Mouse (Mus musculus) hindbrain, embryonic 10.5 days (tissue): ENCODE results near the gene Podnl1. TPM values are rescaled to one million over a fixed set of nuclear protein-coding genes. Genes with fewer than 3 reads are reported as not detected.
A peak's percentile ranks its signal among the peaks of the same experiment; 100 is the strongest.

ENCODE experiments used
- DNase-seq: peaks from one replicate; pipeline ENCODE4 v3.0.0-alpha.2; 2017; ENCODE audit warnings: low spot score
- H3K27ac ChIP-seq: fragments of 300-500 bp; sonication (generic); 2 replicates; pipeline ENCODE4 v1.5.1; 2016; ENCODE audit warnings: mild to moderate bottlenecking, moderate library complexity
- H3K27me3 ChIP-seq: fragments of 300-500 bp; sonication (generic); 2 replicates; pipeline ENCODE4 v1.6.1; 2016; ENCODE audit warnings: mild to moderate bottlenecking; ENCODE audit not compliant: poor library complexity, insufficient read depth, severe bottlenecking
- H3K36me3 ChIP-seq: fragments of 300-500 bp; sonication (generic); 2 replicates; pipeline ENCODE4 v1.6.1; 2016; ENCODE audit warnings: mild to moderate bottlenecking, moderate library complexity
- H3K4me1 ChIP-seq: fragments of 300-500 bp; sonication (generic); replicated peaks from 2 replicates; pipeline ENCODE4 v1.6.1; 2016; ENCODE audit warnings: mild to moderate bottlenecking
- H3K4me3 ChIP-seq: fragments of 300-500 bp; sonication (generic); 2 replicates; pipeline ENCODE4 v1.5.1; 2016; ENCODE audit warnings: mild to moderate bottlenecking, moderate library complexity
- H3K9me3 ChIP-seq: fragments of 300-500 bp; sonication (generic); 2 replicates; pipeline ENCODE4 v1.6.1; 2016; ENCODE audit warnings: mild to moderate bottlenecking, moderate library complexity
- WGBS: fragments of 180-500 bp; shearing (Covaris S2); methylation state at CpG from one replicate; pipeline ENCODE4 v1.1.7; 2016; 5-methylcytosine and 5-hydroxymethylcytosine counted together
- polyA plus RNA-seq: library from polyadenylated mRNA; unstranded; fragments of >200 nt; fragmentation: Nextera tagmentation; extraction: Ambion mirVana; gene quantifications from 2 replicates; pipeline ENCODE4 v1.2.1, GENCODE M21; 2016

Podnl1 gene
- polyA plus RNA-seq, 1 experiment from 2014 or later: 0.13 TPM

- DNase-seq: no peak
- H3K4me1 ChIP-seq: no peaks in the 10 kb centered on the region
- no peaks in the 10 kb centered on the region for H3K9me3 ChIP-seq
- peaks cover 100% of the 10 kb centered on the region for H3K36me3 ChIP-seq
- WGBS: 89% methylated on average over 3 of the region's 3 CpGs
- H3K27me3 ChIP-seq: no peaks in the 10 kb centered on the region
- no peak overlapping the region for H3K4me3 ChIP-seq
- no peak overlapping the region for H3K27ac ChIP-seq
Observed at GRCm38 (mm10) chr8:84137848-84138247, 12.1 kb downstream of the Podnl1 start.

- WGBS: 88% methylated on average over 4 of the region's 4 CpGs
- DNase-seq: no peak
- peaks cover 95% of the 10 kb centered on the region for H3K36me3 ChIP-seq
- no peak overlapping the region for H3K27ac ChIP-seq
- H3K27me3 ChIP-seq: no peaks in the 10 kb centered on the region
- no peak overlapping the region for H3K4me3 ChIP-seq
- no peaks in the 10 kb centered on the region for H3K9me3 ChIP-seq
- H3K4me1 ChIP-seq: peaks cover 4% of the 10 kb centered on the region; the same call in 1 of the 2 replicates
Observed at GRCm38 (mm10) chr8:84140838-84141237, 15.0 kb downstream of the Podnl1 start.

- Histone ChIP-seq H3K27ac (no peak overlapping the region), H3K4me1 (peaks cover 32% of the 10 kb centered on the region), H3K36me3 (peaks cover 62% of the 10 kb centered on the region), H3K27me3 (peaks cover 5% of the 10 kb centered on the region; the same call in 1 of the 2 replicates), H3K9me3 (no peaks in the 10 kb centered on the region), H3K4me3 (no peak overlapping the region)
- no peak for DNase-seq
- 95% methylated on average over 8 of the region's 8 CpGs for WGBS
Observed at GRCm38 (mm10) chr8:84144636-84145245, 19.0 kb downstream of the Podnl1 start.

GRCm38 (mm10) chr8:84147324-84147766, 21.6 kb downstream of the Podnl1 start:
- DNase-seq: no peak
- Histone ChIP-seq H3K36me3 (peaks cover 36% of the 10 kb centered on the region), H3K27ac (peak overlapping the region; percentile 90), H3K4me1 (peaks cover 32% of the 10 kb centered on the region), H3K27me3 (peaks cover 5% of the 10 kb centered on the region; the same call in 1 of the 2 replicates), H3K4me3 (peak overlapping the region; percentile 84), H3K9me3 (no peaks in the 10 kb centered on the region)
- 4% methylated on average over 14 of the region's 14 CpGs for WGBS

GRCm38 (mm10) chr8:84147769-84148530, 22.2 kb downstream of the Podnl1 start, which contains the start of the genes Cc2d1a and 4930432K21Rik:
Gene Cc2d1a, minus strand, starts transcription at chr8:84147936.
Gene 4930432K21Rik, plus strand, starts transcription at chr8:84148025.
- Histone ChIP-seq H3K36me3 (peaks cover 30% of the 10 kb centered on the region), H3K27ac (peak within 1 kb of the TSS; percentile 90), H3K9me3 (no peaks in the 10 kb centered on the region), H3K4me3 (peak within 1 kb of the TSS; percentile 84), H3K4me1 (peaks cover 32% of the 10 kb centered on the region), H3K27me3 (peaks cover 5% of the 10 kb centered on the region; the same call in 1 of the 2 replicates)
- WGBS: 18% methylated on average over 49 of the region's 49 CpGs
- peak; percentile 93 for DNase-seq

- Histone ChIP-seq H3K27me3 (peaks cover 5% of the 10 kb centered on the region; the same call in 1 of the 2 replicates), H3K4me3 (peak overlapping the region; percentile 84), H3K9me3 (no peaks in the 10 kb centered on the region), H3K27ac (peak overlapping the region; percentile 90; the same call in 1 of the 2 replicates), H3K4me1 (peaks cover 32% of the 10 kb centered on the region), H3K36me3 (peaks cover 25% of the 10 kb centered on the region)
- WGBS: 93% methylated on average over 5 of the region's 5 CpGs
- no peak for DNase-seq
Observed at GRCm38 (mm10) chr8:84148531-84148850, 22.7 kb downstream of the Podnl1 start.

DNA sequence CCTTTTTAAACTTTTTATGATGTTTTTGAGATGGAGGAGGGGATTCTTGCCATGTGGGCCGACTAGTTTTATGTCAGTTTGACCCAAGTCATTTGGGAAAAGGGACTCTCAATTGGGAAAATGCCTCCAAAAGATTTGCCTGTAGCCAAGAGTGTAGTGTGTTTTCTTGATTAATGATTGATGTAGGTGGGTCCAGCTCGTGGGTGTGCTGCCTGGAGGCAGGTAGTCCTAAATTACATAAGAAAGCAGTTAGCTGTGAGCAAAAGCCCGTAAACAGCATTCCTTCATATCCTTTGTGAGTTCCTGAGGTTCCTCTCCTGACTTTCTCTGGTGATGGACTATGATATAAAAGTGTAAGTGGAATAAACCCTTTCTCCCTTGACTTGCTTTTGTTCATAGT, 23.4 kb downstream of the Podnl1 start:
- 78% methylated on average over 3 of the region's 3 CpGs for WGBS
- Histone ChIP-seq H3K9me3 (no peaks in the 10 kb centered on the region), H3K4me1 (peaks cover 32% of the 10 kb centered on the region), H3K4me3 (no peak overlapping the region), H3K36me3 (peaks cover 18% of the 10 kb centered on the region), H3K27ac (no peak overlapping the region), H3K27me3 (peaks cover 5% of the 10 kb centered on the region; the same call in 1 of the 2 replicates)
- no peak for DNase-seq

- Histone ChIP-seq H3K9me3 (no peaks in the 10 kb centered on the region), H3K27ac (no peak overlapping the region), H3K4me3 (no peak overlapping the region), H3K27me3 (no peaks in the 10 kb centered on the region), H3K36me3 (peaks cover 9% of the 10 kb centered on the region; the same call in 1 of the 2 replicates), H3K4me1 (no peaks in the 10 kb centered on the region)
- DNase-seq: no peak
- 95% methylated on average over 4 of the region's 4 CpGs for WGBS
Observed at GRCm38 (mm10) chr8:84157620-84158019, 31.8 kb downstream of the Podnl1 start.

- peaks cover 7% of the 10 kb centered on the region; the same call in 1 of the 2 replicates for H3K4me1 ChIP-seq
- no peak overlapping the region for H3K27ac ChIP-seq
- H3K27me3 ChIP-seq: no peaks in the 10 kb centered on the region
- no peak overlapping the region for H3K4me3 ChIP-seq
- DNase-seq: no peak
- H3K9me3 ChIP-seq: no peaks in the 10 kb centered on the region
- 85% methylated on average over 2 of the region's 2 CpGs for WGBS
- H3K36me3 ChIP-seq: peaks cover 34% of the 10 kb centered on the region
Observed at GRCm38 (mm10) chr8:84167696-84168095, 41.9 kb downstream of the Podnl1 start.

DNA sequence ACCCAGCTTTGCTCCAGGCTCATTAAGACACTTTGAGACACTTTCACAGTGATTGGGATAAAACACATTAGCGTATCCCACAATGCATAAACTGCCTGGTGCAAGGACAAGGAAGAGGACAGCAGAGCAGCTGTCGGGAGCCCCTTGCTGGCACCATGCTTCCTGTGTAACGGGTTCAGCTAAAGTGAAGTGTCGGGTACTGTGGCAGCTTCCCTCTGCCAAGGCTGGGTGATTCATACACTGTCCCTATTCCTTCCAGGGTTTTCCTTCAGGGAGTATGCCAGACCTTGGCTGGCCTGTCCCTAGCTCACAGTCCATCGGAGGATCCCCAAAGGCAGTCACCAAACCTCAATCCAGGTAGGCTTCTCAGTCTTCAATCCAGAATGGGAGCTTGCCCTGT, 44.3 kb downstream of the Podnl1 start:
- Histone ChIP-seq H3K36me3 (peaks cover 52% of the 10 kb centered on the region), H3K4me1 (peaks cover 7% of the 10 kb centered on the region; the same call in 1 of the 2 replicates), H3K9me3 (no peaks in the 10 kb centered on the region), H3K27ac (no peak overlapping the region), H3K27me3 (no peaks in the 10 kb centered on the region), H3K4me3 (no peak overlapping the region)
- 88% methylated on average over 5 of the region's 5 CpGs for WGBS
- DNase-seq: no peak

DNA sequence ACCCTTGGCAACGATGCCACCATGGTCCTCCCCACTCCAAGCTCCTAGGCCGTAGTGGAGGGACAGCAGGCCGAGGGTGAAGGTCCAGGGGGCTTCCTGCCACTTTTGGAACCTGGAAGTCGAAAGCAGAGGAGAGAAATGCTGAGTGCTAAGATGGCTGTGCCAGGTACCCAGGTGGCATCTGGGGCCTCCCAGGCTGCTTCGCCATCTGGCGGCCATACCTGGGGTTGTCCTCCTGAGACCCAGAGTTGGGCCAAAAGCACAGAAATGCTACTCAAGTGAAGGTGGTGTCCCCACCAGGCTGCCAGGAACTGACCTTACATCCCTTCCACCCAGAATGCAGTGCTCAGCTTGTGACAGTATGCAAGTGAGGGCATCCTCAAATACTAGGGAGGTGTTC, 48.1 kb downstream of the Podnl1 start:
- H3K4me3 ChIP-seq: no peak overlapping the region
- 85% methylated on average over 6 of the region's 6 CpGs for WGBS
- H3K27ac ChIP-seq: no peak overlapping the region
- no peak for DNase-seq
- peaks cover 17% of the 10 kb centered on the region for H3K4me1 ChIP-seq
- H3K9me3 ChIP-seq: no peaks in the 10 kb centered on the region
- H3K27me3 ChIP-seq: no peaks in the 10 kb centered on the region
- H3K36me3 ChIP-seq: peaks cover 85% of the 10 kb centered on the region

DNA sequence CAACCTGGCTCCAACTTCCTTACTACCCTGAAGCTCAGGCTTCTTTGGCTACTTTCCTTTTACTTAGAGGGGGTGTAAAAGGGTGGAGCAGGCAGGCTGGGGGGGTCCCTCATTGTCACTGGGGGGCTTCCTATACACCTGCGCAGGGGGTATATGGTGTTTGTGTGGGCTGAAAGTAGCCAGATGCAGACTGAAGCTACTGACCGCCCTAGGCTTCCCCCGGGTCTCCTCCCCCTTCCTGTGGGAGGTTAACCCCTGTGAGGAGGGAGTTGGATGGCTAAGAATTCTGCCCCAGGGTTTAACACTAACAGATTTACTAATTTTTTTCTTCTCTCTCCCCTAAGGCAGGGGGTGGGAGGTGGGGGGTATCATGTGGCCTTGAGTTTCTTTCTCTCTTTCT, 50.8 kb downstream of the Podnl1 start:
- DNase-seq: no peak
- H3K36me3 ChIP-seq: peaks cover 70% of the 10 kb centered on the region
- H3K27ac ChIP-seq: no peak overlapping the region; the same call in 1 of the 2 replicates
- H3K4me3 ChIP-seq: no peak overlapping the region
- H3K27me3 ChIP-seq: no peaks in the 10 kb centered on the region
- peaks cover 44% of the 10 kb centered on the region for H3K4me1 ChIP-seq
- no peaks in the 10 kb centered on the region for H3K9me3 ChIP-seq
- 40% methylated on average over 3 of the region's 3 CpGs for WGBS

GRCm38 (mm10) chr8:84177405-84177804, 51.6 kb downstream of the Podnl1 start:
- Histone ChIP-seq H3K27ac (no peak overlapping the region), H3K36me3 (peaks cover 62% of the 10 kb centered on the region), H3K4me1 (peaks cover 53% of the 10 kb centered on the region), H3K4me3 (no peak overlapping the region), H3K27me3 (no peaks in the 10 kb centered on the region), H3K9me3 (no peaks in the 10 kb centered on the region)
- DNase-seq: no peak
- WGBS: 94% methylated on average over 3 of the region's 3 CpGs
